Mouse (Mus musculus): ENCODE data around the gene Manbal. TPM values are rescaled to one million over a fixed set of nuclear protein-coding genes. Genes with fewer than 3 reads are reported as not detected.

The Manbal gene
- polyA plus RNA-seq, 1 experiment from 2014 or later = 60.9 TPM

DNA sequence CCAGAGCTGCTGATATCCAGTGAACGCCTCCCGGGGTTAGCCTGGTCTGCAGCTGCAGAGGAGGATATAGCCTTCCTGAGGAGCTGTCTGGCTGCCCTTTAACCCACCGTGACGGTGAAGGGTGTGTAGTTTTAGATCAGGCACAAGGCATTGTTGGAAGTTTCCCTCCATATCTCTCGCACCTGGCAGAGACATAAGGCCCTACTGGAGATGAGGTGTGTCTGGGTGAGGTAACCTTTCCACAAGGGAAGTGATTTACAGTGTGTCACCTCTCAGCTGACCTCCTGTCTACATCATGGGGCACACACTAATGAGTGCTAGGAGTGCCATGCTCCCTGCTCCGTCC lies 58.2 kb downstream of the Manbal start:
- no peak for TF ChIP-seq CTCF (IDR thresholded peaks at IDR 0.05; ENCODE audit: low read depth)
- H3K27me3 ChIP-seq (replicated peaks; ENCODE audit: control insufficient read depth, insufficient read depth, low read length) = no peaks in the 10 kb centered on the region
- H3K4me3 ChIP-seq (ENCODE audit: low read depth, low read length) = no peak overlapping the region
- 39% methylated on average over 6 of the region's 6 CpGs for WGBS
- H3K36me3 ChIP-seq (ENCODE audit: control insufficient read depth, insufficient read depth) = peaks cover 8% of the 10 kb centered on the region; the same call in 1 of the 2 replicates
- H3K9ac ChIP-seq (ENCODE audit: low read depth, low read length) = peak overlapping the region; percentile 99; the same call in 1 of the 2 replicates
- ATAC-seq = peak; percentile 74
- peaks cover 36% of the 10 kb centered on the region for H3K4me1 ChIP-seq (replicated peaks; ENCODE audit: control insufficient read depth, insufficient read depth, low read length)
- no peaks in the 10 kb centered on the region for H3K9me3 ChIP-seq (ENCODE audit: control insufficient read depth)
- peak overlapping the region; percentile 86 for H3K4me2 ChIP-seq (replicated peaks; ENCODE audit: low read depth)
- H3K27ac ChIP-seq (ENCODE audit: low read depth, low read length) = peak overlapping the region; percentile 100

GRCm38 (mm10) chr2:157426171-157426570 lies 58.8 kb downstream of the Manbal start:
- 42% methylated on average over 6 of the region's 6 CpGs for WGBS
- Histone ChIP-seq H3K4me1 (replicated peaks; ENCODE audit: control insufficient read depth, insufficient read depth, low read length) (peaks cover 41% of the 10 kb centered on the region), H3K9ac (ENCODE audit: low read depth, low read length) (no peak overlapping the region), H3K36me3 (ENCODE audit: control insufficient read depth, insufficient read depth) (peaks cover 8% of the 10 kb centered on the region; the same call in 1 of the 2 replicates), H3K27me3 (replicated peaks; ENCODE audit: control insufficient read depth, insufficient read depth, low read length) (no peaks in the 10 kb centered on the region), H3K4me2 (replicated peaks; ENCODE audit: low read depth) (peak overlapping the region; percentile 86), H3K9me3 (ENCODE audit: control insufficient read depth) (no peaks in the 10 kb centered on the region), H3K27ac (ENCODE audit: low read depth, low read length) (peak overlapping the region; percentile 100), H3K4me3 (ENCODE audit: low read depth, low read length) (no peak overlapping the region)
- peak; percentile 19; the same call in 1 of the 2 replicates for ATAC-seq
- no peak for TF ChIP-seq CTCF (IDR thresholded peaks at IDR 0.05; ENCODE audit: low read depth)

GRCm38 (mm10) chr2:157427164-157427563 lies 59.8 kb downstream of the Manbal start:
- H3K9ac ChIP-seq (ENCODE audit: low read depth, low read length) = no peak overlapping the region
- 86% methylated on average over 5 of the region's 5 CpGs for WGBS
- H3K4me1 ChIP-seq (replicated peaks; ENCODE audit: control insufficient read depth, insufficient read depth, low read length) = peaks cover 43% of the 10 kb centered on the region
- H3K36me3 ChIP-seq (ENCODE audit: control insufficient read depth, insufficient read depth) = peaks cover 12% of the 10 kb centered on the region; the same call in 1 of the 2 replicates
- no peak overlapping the region for H3K4me3 ChIP-seq (ENCODE audit: low read depth, low read length)
- peak overlapping the region; percentile 17; the same call in 1 of the 2 replicates for H3K4me2 ChIP-seq (replicated peaks; ENCODE audit: low read depth)
- TF ChIP-seq CTCF (IDR thresholded peaks at IDR 0.05; ENCODE audit: low read depth) = no peak
- peak overlapping the region; percentile 46; the same call in 1 of the 2 replicates for H3K27ac ChIP-seq (ENCODE audit: low read depth, low read length)
- no peaks in the 10 kb centered on the region for H3K27me3 ChIP-seq (replicated peaks; ENCODE audit: control insufficient read depth, insufficient read depth, low read length)
- no peaks in the 10 kb centered on the region for H3K9me3 ChIP-seq (ENCODE audit: control insufficient read depth)
- ATAC-seq = no peak

GRCm38 (mm10) chr2:157428351-157429139 lies 61.2 kb downstream of the Manbal start:
- no peak for TF ChIP-seq CTCF (IDR thresholded peaks at IDR 0.05; ENCODE audit: low read depth)
- 85% methylated on average over 13 of the region's 13 CpGs for WGBS
- Histone ChIP-seq H3K4me3 (ENCODE audit: low read depth, low read length) (no peak overlapping the region), H3K4me1 (replicated peaks; ENCODE audit: control insufficient read depth, insufficient read depth, low read length) (peaks cover 47% of the 10 kb centered on the region), H3K27ac (ENCODE audit: low read depth, low read length) (peak overlapping the region; percentile 62), H3K9me3 (ENCODE audit: control insufficient read depth) (no peaks in the 10 kb centered on the region), H3K36me3 (ENCODE audit: control insufficient read depth, insufficient read depth) (peaks cover 20% of the 10 kb centered on the region; the same call in 1 of the 2 replicates), H3K4me2 (replicated peaks; ENCODE audit: low read depth) (no peak overlapping the region), H3K9ac (ENCODE audit: low read depth, low read length) (no peak overlapping the region), H3K27me3 (replicated peaks; ENCODE audit: control insufficient read depth, insufficient read depth, low read length) (no peaks in the 10 kb centered on the region)
- ATAC-seq = no peak

GRCm38 (mm10) chr2:157429735-157430134 lies 62.3 kb downstream of the Manbal start:
- Histone ChIP-seq H3K4me3 (ENCODE audit: low read depth, low read length) (no peak overlapping the region), H3K36me3 (ENCODE audit: control insufficient read depth, insufficient read depth) (peaks cover 20% of the 10 kb centered on the region; the same call in 1 of the 2 replicates), H3K9me3 (ENCODE audit: control insufficient read depth) (no peaks in the 10 kb centered on the region), H3K27ac (ENCODE audit: low read depth, low read length) (peak overlapping the region; percentile 87), H3K9ac (ENCODE audit: low read depth, low read length) (no peak overlapping the region), H3K4me1 (replicated peaks; ENCODE audit: control insufficient read depth, insufficient read depth, low read length) (peaks cover 55% of the 10 kb centered on the region), H3K4me2 (replicated peaks; ENCODE audit: low read depth) (no peak overlapping the region), H3K27me3 (replicated peaks; ENCODE audit: control insufficient read depth, insufficient read depth, low read length) (no peaks in the 10 kb centered on the region)
- 72% methylated on average over 7 of the region's 7 CpGs for WGBS
- no peak for ATAC-seq
- no peak for TF ChIP-seq CTCF (IDR thresholded peaks at IDR 0.05; ENCODE audit: low read depth)

DNA sequence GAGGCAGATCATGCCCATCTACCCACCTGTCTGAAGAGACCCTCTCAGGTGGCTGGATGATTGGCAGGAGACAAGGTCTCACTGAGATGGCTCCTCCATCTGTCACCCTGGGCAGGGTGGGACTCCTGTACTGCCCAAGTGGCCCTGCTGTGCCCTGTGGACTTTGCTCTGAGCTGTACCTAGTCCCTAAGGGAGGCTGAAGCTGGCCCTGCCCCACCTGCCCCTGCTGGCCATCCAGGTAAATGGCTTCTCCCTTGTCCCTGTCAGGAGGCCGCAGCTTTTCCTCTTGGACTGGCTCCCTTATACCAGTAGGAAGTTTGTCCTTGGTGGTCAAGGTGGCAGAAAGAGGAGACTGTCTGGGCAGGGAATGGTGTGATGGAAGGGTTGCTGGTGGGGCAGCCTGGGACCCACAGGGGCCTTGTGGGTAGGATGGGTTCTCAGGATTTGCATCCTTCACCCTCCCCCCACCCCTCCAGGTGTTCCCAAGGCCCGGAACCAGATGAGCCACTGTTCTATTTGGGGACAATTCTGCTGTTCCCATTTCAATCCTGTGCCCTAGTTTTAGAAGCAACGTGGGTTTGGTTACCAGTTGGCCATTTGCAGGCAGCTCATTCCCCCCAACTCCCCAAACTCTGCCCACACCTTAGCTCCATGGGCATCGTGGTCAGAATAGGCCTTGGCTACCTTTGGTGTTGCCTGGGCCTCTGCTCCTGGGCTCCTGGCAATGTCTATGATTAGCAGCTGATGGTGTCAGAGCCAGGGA lies 63.5 kb downstream of the Manbal start:
- peak; percentile 75 for TF ChIP-seq CTCF (IDR thresholded peaks at IDR 0.05; ENCODE audit: low read depth)
- Histone ChIP-seq H3K4me3 (ENCODE audit: low read depth, low read length) (no peak overlapping the region), H3K9me3 (ENCODE audit: control insufficient read depth) (no peaks in the 10 kb centered on the region), H3K4me2 (replicated peaks; ENCODE audit: low read depth) (peak overlapping the region; percentile 27), H3K9ac (ENCODE audit: low read depth, low read length) (no peak overlapping the region), H3K4me1 (replicated peaks; ENCODE audit: control insufficient read depth, insufficient read depth, low read length) (peaks cover 55% of the 10 kb centered on the region), H3K27me3 (replicated peaks; ENCODE audit: control insufficient read depth, insufficient read depth, low read length) (no peaks in the 10 kb centered on the region), H3K36me3 (ENCODE audit: control insufficient read depth, insufficient read depth) (peaks cover 24% of the 10 kb centered on the region; the same call in 1 of the 2 replicates), H3K27ac (ENCODE audit: low read depth, low read length) (peak overlapping the region; percentile 87)
- peak; percentile 39 for ATAC-seq
- 67% methylated on average over 4 of the region's 4 CpGs for WGBS
